In genomic region chr5:149184844-149185186, GRCm38 (mm10) we compare ENCODE assay signal across 8 mouse cellular contexts. TPM values are rescaled to one million over a fixed set of nuclear protein-coding genes. Genes with fewer than 3 reads are reported as not detected.
DNase-seq lines count a peak whose midpoint lies in the region; ATAC-seq and TF ChIP-seq lines count a peak whose summit lies in the region.

No protein-coding gene starts in this region.

- TF ChIP-seq CTCF in gastrocnemius, adult 2 months (IDR thresholded peaks at IDR 0.05), result no peak

- ATAC-seq in common myeloid progenitor, adult 5-6 weeks (replicated peaks; ENCODE audit: low read depth, poor library complexity, severe bottlenecking), result peak; percentile 28
- ATAC-seq in limb, embryonic 12.5 days (ENCODE audit: insufficient number of reproducible peaks, insufficient read depth, low FRiP score, low TSS enrichment, low read depth), result no peak; the same call in 1 of the 2 replicates
- no peak for ATAC-seq in midbrain, embryonic 11.5 days (ENCODE audit: low FRiP score)

- H3K27me3 ChIP-seq in limb, embryonic 12.5 days, result no peaks in the 10 kb centered on the region
- no peaks in the 10 kb centered on the region for H3K27me3 ChIP-seq in midbrain, embryonic 11.5 days (ENCODE audit: control insufficient read depth, insufficient read depth, low read length)

- H3K27ac ChIP-seq in gastrocnemius, adult 2 months, result peak overlapping the region; percentile 95
- H3K27ac ChIP-seq in limb, embryonic 12.5 days, result peak overlapping the region; percentile 85
- peak overlapping the region; percentile 68; the same call in 1 of the 2 replicates for H3K27ac ChIP-seq in midbrain, embryonic 11.5 days (ENCODE audit: low read depth, low read length)

- peak overlapping the region; percentile 96 for H3K4me3 ChIP-seq in gastrocnemius, adult 2 months
- peak overlapping the region; percentile 75 for H3K4me3 ChIP-seq in limb, embryonic 12.5 days (replicated peaks)
- H3K4me3 ChIP-seq in midbrain, embryonic 11.5 days (ENCODE audit: low read depth, low read length), result peak overlapping the region; percentile 68

- H3K4me2 ChIP-seq in limb, embryonic 12.5 days, result peak overlapping the region; percentile 81
- H3K4me2 ChIP-seq in midbrain, embryonic 11.5 days, result peak overlapping the region; percentile 66

- DNase-seq in gastrocnemius, adult 2 months, result peak; percentile 64
- DNase-seq in gastrocnemius, postnatal 25 days, result no peak
- DNase-seq in CD4-positive helper T cell, adult 2 months (ENCODE audit: low read depth, low spot score), result peak; percentile 86
- DNase-seq in heart, postnatal 14 days, result peak; percentile 53 to 55
- no peak for DNase-seq in midbrain, embryonic 11.5 days (ENCODE audit: low spot score, missing footprints)
- DNase-seq in cerebellum, postnatal 14 days, result no peak

- intact Hi-C loops in gastrocnemius, adult 2 months (cut with DNase I), result loop anchor here (1.0 to 2.0 kb wide), 2 partner anchors 44 to 134 kb away; no protein-coding TSS in a partner anchor
- intact Hi-C loops in heart, postnatal 14 days (cut with DNase I), result loop anchor here (2.0 to 10.0 kb wide), 3 partner anchors 44 to 260 kb away; partner anchors contain the start of gene Katnal1

- H3K36me3 ChIP-seq in limb, embryonic 12.5 days, result peaks cover 18% of the 10 kb centered on the region
- peaks cover 8% of the 10 kb centered on the region for H3K36me3 ChIP-seq in midbrain, embryonic 11.5 days (ENCODE audit: control insufficient read depth, insufficient read depth, low read length)

- H3K9ac ChIP-seq in limb, embryonic 12.5 days (replicated peaks), result peak overlapping the region; percentile 83
- H3K9ac ChIP-seq in midbrain, embryonic 11.5 days (ENCODE audit: low read length), result peak overlapping the region; percentile 76

- peaks cover 21% of the 10 kb centered on the region for H3K4me1 ChIP-seq in limb, embryonic 12.5 days (replicated peaks)
- H3K4me1 ChIP-seq in midbrain, embryonic 11.5 days (ENCODE audit: control insufficient read depth, insufficient read depth, low read length), result peaks cover 9% of the 10 kb centered on the region; the same call in 1 of the 2 replicates

- under 1% methylated on average over 20 of the region's 20 CpGs for WGBS in limb, embryonic 12.5 days
- WGBS in midbrain, embryonic 11.5 days, result 1% methylated on average over 20 of the region's 20 CpGs

- no peaks in the 10 kb centered on the region for H3K9me3 ChIP-seq in limb, embryonic 12.5 days
- H3K9me3 ChIP-seq in midbrain, embryonic 11.5 days (ENCODE audit: control insufficient read depth, low read length), result no peaks in the 10 kb centered on the region

RNA-seq across cellular contexts. Expression of gene Hmgb1, which starts 0.5 kb away (rescaled TPM):
- 100 to 1,000 TPM in 1 of 2 experiments, 10 to 100 TPM in 1; 99.8 to 112 TPM for total RNA-seq in gastrocnemius, adult 2 months (2021)
- total RNA-seq in gastrocnemius, postnatal 25 days (2021), result 10 to 100 TPM; 84.3 to 87.9 TPM
- 1,044 and 1,081 TPM in 2 replicates for total RNA-seq in common myeloid progenitor, adult 5-6 weeks (2017)
- 100 to 1,000 TPM; 119 to 130 TPM for total RNA-seq in heart, postnatal 14 days (2021)
- polyA plus RNA-seq in limb, embryonic 12.5 days (2016; fragmentation: Nextera tagmentation; extraction: Ambion mirVana), result 1,952 and 2,010 TPM in 2 replicates
- polyA plus RNA-seq in midbrain, embryonic 11.5 days (2014; fragmentation: Nextera tagmentation; extraction: Ambion mirVana), result 1,896 and 1,979 TPM in 2 replicates

RNA-seq across cellular contexts. Expression of gene Uspl1, which starts 0.7 kb away (rescaled TPM):
- 10 to 100 TPM; 29.8 to 32.6 TPM for total RNA-seq in gastrocnemius, adult 2 months (2021)
- 10 to 100 TPM; 20.2 to 22.0 TPM for total RNA-seq in gastrocnemius, postnatal 25 days (2021)
- total RNA-seq in common myeloid progenitor, adult 5-6 weeks (2017), result 43.7 and 45.1 TPM in 2 replicates
- 10 to 100 TPM; 17.6 to 19.6 TPM for total RNA-seq in heart, postnatal 14 days (2021)
- polyA plus RNA-seq in limb, embryonic 12.5 days (2016; fragmentation: Nextera tagmentation; extraction: Ambion mirVana), result 72.7 and 75.0 TPM in 2 replicates
- 81.3 and 83.3 TPM in 2 replicates for polyA plus RNA-seq in midbrain, embryonic 11.5 days (2014; fragmentation: Nextera tagmentation; extraction: Ambion mirVana)

Comparison
In these comparisons a context has a peak if more than half of its experiments do, and no peak if none do; other contexts are left out.
1. DNase-seq: peak in gastrocnemius, adult 2 months (single experiment), CD4-positive helper T cell, adult 2 months (single experiment) and heart, postnatal 14 days (2 of 2); none in gastrocnemius, postnatal 25 days (single experiment), midbrain, embryonic 11.5 days (single experiment) and cerebellum, postnatal 14 days (0 of 2).
2. Peak in every context shown above with its lines, with median percentiles within 50 percentile points of each other: H3K27ac ChIP-seq and H3K4me3 ChIP-seq.